Mouse (Mus musculus): Measurements from ENCODE around the gene Mical2.

Mical2 gene

GRCm38 (mm10) chr7:112225615-112226262 lies at the start of gene Mical2:
Mical2 (plus strand) TSS chr7:112225856.
- peak; percentile 94 to 96 for DNase-seq

GRCm38 (mm10) chr7:112176627-112177026 lies 49.0 kb upstream of the Mical2 start:
- DNase-seq = no peak

- DNase-seq = peak; percentile 88 to 91
These were observed 45.4 kb upstream of the Mical2 start for GRCm38 (mm10) chr7:112180235-112180705.

GRCm38 (mm10) chr7:112183258-112183841 lies 42.3 kb upstream of the Mical2 start:
- peak; percentile 87 to 92 for DNase-seq

- DNase-seq = peak in 1 of 2 experiments; percentile 20
These were observed 41.0 kb upstream of the Mical2 start for GRCm38 (mm10) chr7:112184519-112185225.

- DNase-seq = peak; percentile 62 to 79
These were observed 40.4 kb upstream of the Mical2 start for GRCm38 (mm10) chr7:112185226-112185745.

GRCm38 (mm10) chr7:112186871-112187270 lies 38.8 kb upstream of the Mical2 start:
- DNase-seq = no peak

- no peak for DNase-seq
These were observed 37.9 kb upstream of the Mical2 start for GRCm38 (mm10) chr7:112187536-112188459.

- no peak for DNase-seq
These were observed 33.4 kb upstream of the Mical2 start for GRCm38 (mm10) chr7:112192237-112192636.

GRCm38 (mm10) chr7:112192778-112193177 lies 32.9 kb upstream of the Mical2 start:
- DNase-seq = no peak

GRCm38 (mm10) chr7:112194286-112194685 lies 31.4 kb upstream of the Mical2 start:
- no peak for DNase-seq

- no peak for DNase-seq
These were observed 28.2 kb upstream of the Mical2 start for GRCm38 (mm10) chr7:112197461-112197860.

GRCm38 (mm10) chr7:112199343-112199742 lies 26.3 kb upstream of the Mical2 start:
- DNase-seq = no peak

- no peak for DNase-seq
These were observed 24.9 kb upstream of the Mical2 start for GRCm38 (mm10) chr7:112200761-112201160.

- DNase-seq = no peak
These were observed 23.5 kb upstream of the Mical2 start for GRCm38 (mm10) chr7:112202194-112202593.

GRCm38 (mm10) chr7:112202843-112203242 lies 22.8 kb upstream of the Mical2 start:
- no peak for DNase-seq

- no peak for DNase-seq
These were observed 21.7 kb upstream of the Mical2 start for GRCm38 (mm10) chr7:112203937-112204336.

GRCm38 (mm10) chr7:112204380-112204963 lies 21.2 kb upstream of the Mical2 start:
- DNase-seq = no peak

- no peak for DNase-seq
These were observed 20.1 kb upstream of the Mical2 start for GRCm38 (mm10) chr7:112205513-112205912.

GRCm38 (mm10) chr7:112207717-112208116 lies 17.9 kb upstream of the Mical2 start:
- DNase-seq = no peak

GRCm38 (mm10) chr7:112208323-112209167 lies 17.1 kb upstream of the Mical2 start:
- DNase-seq = peak; percentile 22 to 53
